Mouse (Mus musculus): Measurements from ENCODE around the gene Sco2.

Sco2 gene

GRCm38 (mm10) chr15:89373027-89373761 lies 452 bp downstream of the Sco2 start:
- peak; percentile 63 for DNase-seq (ENCODE audit: low spot score)

DNA sequence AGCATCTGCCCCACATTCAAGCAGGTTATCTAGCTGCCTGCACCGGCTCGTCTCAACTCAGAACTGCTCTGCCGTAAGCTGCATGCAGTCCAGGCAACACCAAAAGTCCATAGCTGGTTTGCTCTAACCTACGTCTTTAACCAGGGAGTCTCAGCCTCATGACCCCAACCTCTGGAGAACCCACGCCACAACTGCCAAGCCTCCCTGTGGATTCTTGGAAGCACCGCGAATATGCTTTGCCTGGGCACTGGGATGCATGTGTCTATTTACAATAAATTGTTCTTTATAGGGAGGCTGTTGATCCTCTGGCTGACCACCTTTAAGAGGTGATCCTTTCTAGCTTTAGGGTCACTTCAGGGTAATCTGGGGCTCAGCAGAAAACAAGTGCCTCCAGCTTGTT lies 1.1 kb downstream of the Sco2 start:
- DNase-seq (ENCODE audit: low spot score) = no peak

DNA sequence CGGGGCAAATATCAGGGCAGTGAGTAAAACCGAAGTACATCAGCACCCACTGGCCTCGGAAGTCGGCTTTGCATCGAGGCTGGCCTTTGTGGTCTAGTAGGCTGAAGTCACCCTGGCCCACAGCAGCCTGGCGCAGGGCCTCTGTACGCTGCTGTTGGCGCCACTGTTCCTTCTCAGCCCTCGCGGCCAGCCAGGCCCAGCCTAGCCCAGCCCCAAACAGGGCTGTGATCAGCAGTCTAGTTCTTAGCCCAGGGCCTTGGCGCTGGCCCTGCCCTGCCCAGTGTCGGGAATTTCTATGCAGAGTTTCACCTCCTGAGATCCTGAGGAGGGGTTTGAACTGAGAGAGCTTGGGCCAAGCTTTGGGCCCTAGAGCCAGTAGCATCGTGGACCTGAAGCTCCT lies 1.6 kb downstream of the Sco2 start:
- no peak for DNase-seq (ENCODE audit: low spot score)

DNA sequence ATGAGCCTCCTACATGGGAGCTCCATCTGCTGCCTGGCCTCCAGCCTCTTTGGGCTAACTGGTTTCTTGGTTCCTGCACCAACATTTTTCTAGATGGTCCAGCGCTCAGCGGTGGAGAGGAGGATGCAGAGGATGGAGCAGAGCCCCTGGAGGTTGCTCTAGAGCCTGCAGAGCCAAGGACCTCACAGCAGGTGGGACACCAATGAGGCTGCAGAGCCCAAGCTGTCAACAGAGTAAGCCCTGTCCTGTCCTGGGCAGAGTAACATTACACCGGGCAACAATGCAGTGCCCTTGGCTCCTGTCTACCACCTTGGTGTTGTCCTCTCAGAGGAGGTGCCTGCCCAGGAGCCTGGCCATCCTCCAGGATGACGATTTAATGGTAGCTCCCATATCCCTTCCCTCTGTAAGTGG lies 8.5 kb downstream of the Sco2 start:
- DNase-seq (ENCODE audit: low spot score) = no peak

DNA sequence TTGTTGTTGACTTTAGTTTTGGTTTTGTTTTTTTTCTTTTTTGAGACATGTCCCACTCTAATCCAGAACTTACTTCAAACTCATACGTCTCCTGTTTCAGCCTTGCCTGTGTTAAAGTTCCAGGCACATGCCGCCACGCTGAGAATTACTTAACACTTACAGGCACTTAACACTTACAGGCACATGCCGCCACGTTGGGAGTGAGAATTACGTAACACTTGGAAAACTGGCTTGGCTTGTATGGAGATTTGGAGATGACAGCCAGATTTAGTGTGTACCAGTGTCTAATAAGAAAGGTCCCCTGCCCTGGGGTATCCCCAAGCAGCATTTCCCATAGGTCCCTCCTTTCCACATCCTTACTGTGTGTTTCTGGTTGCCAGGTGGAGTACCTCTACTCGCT lies 10.6 kb downstream of the Sco2 start:
- DNase-seq (ENCODE audit: low spot score) = no peak

DNA sequence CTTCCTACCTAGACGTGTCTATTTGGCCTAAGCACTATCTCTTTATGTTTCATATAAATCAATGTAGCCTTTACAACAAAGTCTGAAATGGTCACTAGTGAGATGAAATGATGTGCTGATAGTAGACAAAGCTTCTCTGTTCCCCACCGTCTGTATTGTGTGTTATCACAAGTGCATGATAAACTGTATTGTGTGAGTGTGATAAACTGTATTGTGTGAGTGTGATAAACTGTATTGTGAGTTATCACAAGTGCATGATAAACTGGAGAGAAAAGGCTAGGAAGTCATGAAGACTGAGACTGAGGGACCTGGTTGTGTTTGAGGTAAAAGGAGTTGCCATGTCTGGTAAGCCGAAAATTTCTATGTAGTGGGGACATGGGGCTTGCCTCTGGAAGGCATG lies 14.9 kb downstream of the Sco2 start:
- no peak for DNase-seq (ENCODE audit: low spot score)

DNA sequence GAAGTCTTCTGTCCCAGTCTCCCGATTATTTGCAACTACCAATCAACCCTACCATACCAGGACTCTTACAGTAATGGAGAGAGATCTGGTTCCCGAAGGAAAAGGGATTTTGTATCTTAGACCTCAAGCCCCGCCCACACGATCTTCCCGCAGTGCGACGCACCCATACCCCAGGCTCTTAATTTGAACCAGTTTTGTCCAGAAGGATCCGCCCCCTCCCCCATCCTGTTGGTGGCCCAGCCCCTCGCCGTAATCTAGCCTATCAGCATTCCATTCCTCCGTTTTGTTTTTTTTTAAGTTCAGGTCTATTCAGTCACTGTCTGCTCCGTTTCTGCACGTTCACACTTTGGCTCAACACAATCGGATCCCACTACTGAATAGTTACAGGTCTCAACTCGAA lies 17.3 kb downstream of the Sco2 start:
- peak; percentile 65 for DNase-seq (ENCODE audit: low spot score)

DNA sequence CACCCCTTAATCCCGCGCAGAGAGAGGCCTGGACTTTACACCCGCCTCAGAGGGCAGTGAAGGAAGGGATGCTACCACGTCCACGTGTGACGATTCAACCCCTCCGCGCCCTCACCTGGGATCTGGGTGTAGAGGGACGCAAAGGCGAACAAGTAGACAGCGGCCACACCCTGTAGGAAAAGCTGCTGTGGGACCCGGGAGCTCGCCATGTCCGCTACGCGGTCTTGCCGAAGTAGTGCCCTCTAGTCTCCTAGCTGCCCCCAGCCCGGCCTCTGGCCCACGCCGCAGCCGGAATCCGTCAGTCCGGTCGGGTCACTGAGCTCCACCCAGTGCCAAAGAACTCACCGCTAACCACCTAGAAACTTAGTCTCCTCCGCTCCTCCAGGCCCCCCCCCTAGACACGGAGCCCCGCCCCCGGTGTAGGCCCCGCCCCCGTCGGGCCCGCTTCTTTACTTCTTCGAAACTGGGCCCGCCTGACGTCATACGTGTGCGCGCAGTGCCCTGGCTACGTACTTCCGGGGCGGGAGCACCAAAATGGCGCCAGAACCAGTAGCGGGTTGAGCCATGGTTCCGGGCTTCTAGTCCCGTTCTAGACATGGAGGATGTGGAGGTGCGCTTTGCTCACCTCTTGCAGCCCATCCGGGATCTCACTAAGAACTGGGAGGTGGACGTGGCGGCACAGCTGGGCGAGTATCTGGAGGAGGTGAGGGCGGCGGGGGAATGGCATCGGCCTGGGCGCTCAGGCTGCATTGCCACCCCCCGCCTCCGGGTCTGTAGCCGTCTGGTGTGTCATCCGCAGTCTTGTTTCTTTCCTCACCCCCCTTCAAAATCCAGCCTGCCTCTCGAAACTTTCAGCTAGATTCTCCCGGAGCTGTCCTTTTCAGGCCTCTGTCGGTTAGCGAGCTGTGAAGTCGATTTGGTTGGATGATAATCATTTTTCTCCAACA lies 18.1 kb downstream of the Sco2 start, which contains the start of the genes Lmf2 and Ncaph2:
Lmf2 (minus strand) TSS at position 419 of the 947 bp plus-strand sequence.
Ncaph2 (plus strand) TSS at position 479 of the 947 bp plus-strand sequence.
- DNase-seq (ENCODE audit: low spot score) = peak; percentile 90

DNA sequence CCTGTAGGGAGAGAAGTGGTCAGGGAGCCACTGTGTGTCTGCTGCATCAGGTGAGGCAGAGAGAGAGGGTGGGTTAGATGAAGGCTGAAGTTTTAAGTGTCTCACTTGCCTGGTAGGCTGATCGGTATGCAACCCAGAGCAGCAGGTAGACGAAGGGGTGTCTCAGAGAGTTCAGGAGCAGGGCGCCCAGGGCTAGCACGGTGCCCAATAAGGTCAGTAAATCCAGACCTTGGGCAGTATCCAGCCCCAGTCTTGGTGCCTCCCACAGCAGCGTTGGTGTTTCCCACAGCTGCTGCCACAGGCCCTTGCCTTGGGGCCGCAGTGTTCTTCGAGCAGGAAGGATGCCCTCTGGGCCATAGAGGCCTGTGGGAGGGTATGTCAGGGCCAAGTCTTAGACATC lies 19.2 kb downstream of the Sco2 start:
- DNase-seq (ENCODE audit: low spot score) = no peak

- DNase-seq (ENCODE audit: low spot score) = no peak
These were observed 19.8 kb downstream of the Sco2 start for GRCm38 (mm10) chr15:89353837-89354236.

- DNase-seq (ENCODE audit: low spot score) = no peak
These were observed 20.9 kb downstream of the Sco2 start for GRCm38 (mm10) chr15:89352795-89353194.

DNA sequence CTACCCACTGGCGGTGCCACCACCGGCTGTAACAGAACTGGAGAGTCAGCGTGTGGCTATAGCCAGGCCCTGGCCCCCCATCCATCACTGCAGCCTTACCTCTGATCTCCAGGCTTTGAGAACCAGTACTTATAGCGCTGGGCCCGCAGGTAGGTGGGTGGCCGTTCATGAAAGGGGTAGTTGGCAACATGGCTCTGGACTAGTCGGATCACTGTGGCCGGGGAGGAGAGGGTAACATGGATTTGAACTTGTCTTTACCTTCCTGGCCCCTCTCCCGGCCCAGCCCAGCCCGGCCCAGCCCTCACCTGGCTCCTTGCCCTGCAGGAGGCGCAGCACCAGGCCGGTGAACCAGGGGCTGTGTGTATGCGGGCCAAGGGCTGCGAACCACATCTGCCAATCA lies 21.6 kb downstream of the Sco2 start:
- DNase-seq (ENCODE audit: low spot score) = no peak

DNA sequence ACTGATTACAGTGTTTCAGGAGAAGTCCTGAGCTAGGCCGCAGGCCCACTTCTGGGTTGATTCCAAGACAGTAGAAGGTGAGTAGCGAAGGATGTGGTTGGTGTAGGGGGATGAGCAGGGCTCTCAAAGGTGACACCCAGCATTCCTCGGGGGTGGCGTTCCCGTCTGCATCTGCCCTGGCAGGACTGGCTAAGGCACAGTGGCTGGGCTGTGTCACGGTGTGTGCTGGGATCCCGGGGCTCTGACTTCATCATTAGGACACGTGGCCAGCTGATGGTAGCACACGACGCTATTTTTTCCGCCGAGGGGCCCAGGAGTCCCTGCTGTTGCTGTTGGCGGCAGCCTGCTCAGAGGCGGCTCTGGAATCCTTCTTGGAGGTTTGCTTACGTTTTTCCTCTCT lies 22.3 kb downstream of the Sco2 start:
- DNase-seq (ENCODE audit: low spot score) = no peak

DNA sequence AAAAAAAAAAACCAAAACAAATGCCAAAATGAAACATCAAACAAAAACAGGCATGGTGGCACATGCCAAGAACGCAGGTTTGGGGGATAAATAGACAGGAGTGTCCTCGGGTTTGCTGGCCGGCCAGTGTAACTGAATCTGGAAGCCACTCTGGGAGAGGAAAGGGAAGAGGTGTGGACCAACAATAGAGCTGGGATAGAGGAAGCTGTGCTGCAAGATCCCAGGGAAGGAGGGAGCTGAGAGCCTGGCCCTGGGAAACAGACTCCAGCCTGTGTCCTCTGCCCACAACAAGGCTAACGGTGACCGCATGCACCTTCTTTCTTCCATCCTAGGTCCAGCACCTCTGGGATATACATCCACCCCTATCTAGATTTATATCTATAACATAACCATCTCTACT lies 23.2 kb downstream of the Sco2 start:
- DNase-seq (ENCODE audit: low spot score) = no peak

- DNase-seq (ENCODE audit: low spot score) = no peak
These were observed 30.3 kb downstream of the Sco2 start for GRCm38 (mm10) chr15:89343325-89343724.

GRCm38 (mm10) chr15:89341678-89342077 lies 32.0 kb downstream of the Sco2 start:
- DNase-seq (ENCODE audit: low spot score) = no peak

- DNase-seq (ENCODE audit: low spot score) = no peak
These were observed 33.5 kb downstream of the Sco2 start for GRCm38 (mm10) chr15:89340136-89340535.

DNA sequence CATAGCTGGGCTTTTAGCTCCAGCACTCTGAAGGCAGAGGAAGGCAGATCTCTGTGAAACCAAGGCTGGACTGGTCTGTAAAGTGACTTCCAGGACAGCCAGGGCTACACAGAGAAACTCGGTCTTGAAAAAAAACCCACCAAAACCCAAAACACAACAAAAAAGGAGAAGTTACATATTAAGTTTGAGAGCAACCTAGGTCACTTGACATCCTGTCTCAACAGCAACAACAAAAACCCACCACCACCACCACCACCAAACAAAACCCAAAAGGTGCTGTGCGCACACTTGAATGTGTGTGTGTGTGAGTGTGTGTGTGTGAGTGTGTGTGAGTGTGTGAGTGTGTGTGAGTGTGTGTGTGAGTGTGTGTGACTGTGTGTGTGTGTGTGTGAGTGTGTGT lies 34.0 kb downstream of the Sco2 start:
- DNase-seq (ENCODE audit: low spot score) = no peak

- DNase-seq (ENCODE audit: low spot score) = no peak
These were observed 37.2 kb downstream of the Sco2 start for GRCm38 (mm10) chr15:89336422-89336821.

GRCm38 (mm10) chr15:89334774-89335537 lies 38.7 kb downstream of the Sco2 start:
- no peak for DNase-seq (ENCODE audit: low spot score)

DNA sequence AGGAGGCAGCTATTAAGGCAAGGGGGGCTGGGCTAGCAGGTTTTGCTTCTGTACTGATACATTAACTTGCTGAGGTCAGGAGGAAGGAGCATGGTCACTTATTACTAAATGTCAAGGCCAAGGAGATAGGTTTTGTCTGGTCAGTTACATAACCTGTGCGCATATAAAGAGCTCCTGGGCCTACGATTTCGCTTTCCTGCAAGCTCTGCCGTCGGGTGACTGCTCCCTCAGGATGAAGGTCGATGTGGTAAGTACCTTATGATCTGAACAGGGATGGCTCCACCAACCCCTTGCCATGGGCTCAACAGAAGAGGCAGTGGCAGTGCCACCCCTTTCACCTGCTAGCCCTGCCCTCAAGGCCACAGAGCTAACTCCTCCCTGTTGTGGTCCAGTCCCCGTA lies 39.4 kb downstream of the Sco2 start, which contains the start of gene Miox:
Miox (plus strand) TSS at position 128 of the 400 bp plus-strand sequence.
- DNase-seq (ENCODE audit: low spot score) = no peak

DNA sequence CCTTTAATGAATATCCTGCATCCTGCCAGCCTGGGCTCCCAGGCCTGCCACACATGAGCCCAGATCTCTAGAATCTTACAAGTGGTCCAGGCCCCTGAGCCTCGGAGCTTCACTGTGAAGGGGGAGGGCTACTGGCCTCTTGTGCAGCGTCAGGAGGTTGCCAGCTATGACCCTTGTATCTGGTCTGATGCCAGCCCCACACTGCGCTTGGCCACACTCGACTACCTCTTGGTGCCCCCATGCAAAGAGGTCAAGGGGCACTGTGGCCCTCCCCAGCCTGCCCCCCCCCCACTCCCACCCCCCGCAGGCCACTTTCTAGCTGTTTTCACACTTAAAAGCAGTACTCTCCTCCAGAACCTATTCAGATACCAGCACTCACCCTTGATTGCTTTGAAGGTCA lies 47.2 kb downstream of the Sco2 start:
- DNase-seq (ENCODE audit: low spot score) = no peak
